Comparison of ENCODE assay signal across 14 mouse cellular contexts in genomic region chr6:16727256-16727890, GRCm38 (mm10).
DNase-seq lines count a peak whose midpoint lies in the region; ATAC-seq lines count a peak whose summit lies in the region.
"Had no signal": no experiment of that assay in that cellular context is flagged by ENCODE, and none has a peak within 500 bp of the region (broad histone marks: within the 10 kb centered on the region; RNA-seq: fewer than 3 reads in every experiment).

No protein-coding gene starts in this region.

- H3K4me3 ChIP-seq in forebrain, embryonic 12.5 days (replicated peaks), result no peak overlapping the region
- H3K4me3 ChIP-seq in hindbrain, embryonic 16.5 days (ENCODE audit: low read length), result peak overlapping the region; percentile 21
- H3K4me3 ChIP-seq in neural tube, embryonic 11.5 days (ENCODE audit: low read depth, low read length), result no peak overlapping the region
- H3K4me3 ChIP-seq: limb, embryonic 15.5 days had no signal

- peak; percentile 53 for DNase-seq in embryo, embryonic 11 days
- peak; percentile 41 for DNase-seq in neural tube, embryonic 11.5 days (ENCODE audit: low spot score)
- no peak for DNase-seq in gastrocnemius, postnatal 10 days
- DNase-seq in layer of hippocampus, adult 18-20 months (ENCODE audit: low spot score in 2 of 2), result no peak
- DNase-seq in lung, postnatal 10 days, result no peak
- DNase-seq in cerebellum, adult 8-10 months, result no peak
- DNase-seq: cerebellum, postnatal 36 days; heart, postnatal 14 days; kidney, adult 9 months had no signal

- H3K4me1 ChIP-seq in forebrain, embryonic 12.5 days, result peaks cover 16% of the 10 kb centered on the region
- H3K4me1 ChIP-seq in hindbrain, embryonic 16.5 days (ENCODE audit: control insufficient read depth, insufficient read depth, low read depth, low read length), result no peaks in the 10 kb centered on the region
- H3K4me1 ChIP-seq in neural tube, embryonic 11.5 days (ENCODE audit: control insufficient read depth, insufficient read depth, low read length), result 0 out of 2 replicates have a peak, but pooled peaks cover 2% of the 10 kb centered on the region
- H3K4me1 ChIP-seq: limb, embryonic 15.5 days had no signal

- H3K9me3 ChIP-seq in forebrain, embryonic 12.5 days, result no peaks in the 10 kb centered on the region
- H3K9me3 ChIP-seq in hindbrain, embryonic 16.5 days (ENCODE audit: control insufficient read depth, low read length), result no peaks in the 10 kb centered on the region
- H3K9me3 ChIP-seq in neural tube, embryonic 11.5 days (ENCODE audit: control insufficient read depth, low read length), result no peaks in the 10 kb centered on the region
- H3K9me3 ChIP-seq: limb, embryonic 15.5 days had no signal

- no peak overlapping the region for H3K9ac ChIP-seq in forebrain, embryonic 12.5 days
- no peak overlapping the region for H3K9ac ChIP-seq in hindbrain, embryonic 16.5 days (ENCODE audit: low read depth, low read length)
- no peak overlapping the region for H3K9ac ChIP-seq in neural tube, embryonic 11.5 days (ENCODE audit: low read length)
- H3K9ac ChIP-seq: limb, embryonic 15.5 days had no signal

- H3K4me2 ChIP-seq in forebrain, embryonic 12.5 days, result peak overlapping the region; percentile 29
- peak overlapping the region; percentile 52 for H3K4me2 ChIP-seq in hindbrain, embryonic 16.5 days (ENCODE audit: low read length)
- peak overlapping the region; percentile 28 for H3K4me2 ChIP-seq in neural tube, embryonic 11.5 days (ENCODE audit: low read depth)
- H3K4me2 ChIP-seq: limb, embryonic 15.5 days had no signal

- peak; percentile 97 for ATAC-seq in forebrain, embryonic 12.5 days (ENCODE audit: low FRiP score)
- peak; percentile 85 for ATAC-seq in hindbrain, embryonic 16.5 days
- peak; percentile 71 for ATAC-seq in neural tube, embryonic 11.5 days (ENCODE audit: insufficient read depth, low FRiP score, low TSS enrichment)
- ATAC-seq: CD4-positive, CD25-positive, alpha-beta regulatory T cell, adult 4 months; lung, postnatal 0 days had no signal

- no peaks in the 10 kb centered on the region for H3K36me3 ChIP-seq in forebrain, embryonic 12.5 days (replicated peaks)
- no peaks in the 10 kb centered on the region for H3K36me3 ChIP-seq in hindbrain, embryonic 16.5 days (ENCODE audit: control insufficient read depth, insufficient read depth, low read length)
- H3K36me3 ChIP-seq in neural tube, embryonic 11.5 days (ENCODE audit: control insufficient read depth, insufficient read depth, low read length), result no peaks in the 10 kb centered on the region
- H3K36me3 ChIP-seq: limb, embryonic 15.5 days had no signal

- WGBS in forebrain, embryonic 12.5 days, result 6% methylated on average over 13 of the region's 13 CpGs
- WGBS in hindbrain, embryonic 16.5 days, result 12% methylated on average over 13 of the region's 13 CpGs
- 23% methylated on average over 13 of the region's 13 CpGs for WGBS in neural tube, embryonic 11.5 days

- H3K27me3 ChIP-seq in forebrain, embryonic 12.5 days, result 0 out of 2 replicates have a peak, but pooled peaks cover 8% of the 10 kb centered on the region
- H3K27me3 ChIP-seq in hindbrain, embryonic 16.5 days (replicated peaks; ENCODE audit: control insufficient read depth, insufficient read depth, low read length), result no peaks in the 10 kb centered on the region
- no peaks in the 10 kb centered on the region for H3K27me3 ChIP-seq in neural tube, embryonic 11.5 days (ENCODE audit: control insufficient read depth, insufficient read depth, low read length)
- H3K27me3 ChIP-seq: limb, embryonic 15.5 days had no signal

- H3K27ac ChIP-seq in forebrain, embryonic 12.5 days, result 0 out of 2 replicates have a peak overlapping the region, but pooled peaks have one; percentile 15
- H3K27ac ChIP-seq in hindbrain, embryonic 16.5 days (ENCODE audit: low read depth, low read length), result no peak overlapping the region
- H3K27ac ChIP-seq in neural tube, embryonic 11.5 days (ENCODE audit: low read depth, low read length), result no peak overlapping the region
- H3K27ac ChIP-seq: limb, embryonic 15.5 days had no signal

Comparison
In these comparisons a context has a peak if more than half of its experiments do, and no peak if none do; other contexts are left out.
1. DNase-seq: peak in embryo, embryonic 11 days (single experiment) and neural tube, embryonic 11.5 days (single experiment); none in gastrocnemius, postnatal 10 days (single experiment), layer of hippocampus, adult 18-20 months (0 of 2), lung, postnatal 10 days (single experiment) and cerebellum, adult 8-10 months (single experiment).
2. Peak in every context shown above with its lines, with median percentiles within 50 percentile points of each other: ATAC-seq and H3K4me2 ChIP-seq.